Mouse (Mus musculus) fat pad, adult 2 months (tissue): ENCODE results near the gene Myo15.
"Not testable (repeated sequence)": the region's sequence is repeated elsewhere in the genome, so short reads cannot be mapped to it uniquely, and the experiment has no call there.

ENCODE experiments used
- DNase-seq: peaks from one replicate; pipeline ENCODE4 v3.0.0-alpha.2; 2011; ENCODE audit warnings: low read depth, low spot score; ENCODE audit errors: extremely low read depth

The Myo15 gene

GRCm38 (mm10) chr11:60543211-60543610, 74.1 kb downstream of the Myo15 start:
- not testable (repeated sequence) for DNase-seq

DNA sequence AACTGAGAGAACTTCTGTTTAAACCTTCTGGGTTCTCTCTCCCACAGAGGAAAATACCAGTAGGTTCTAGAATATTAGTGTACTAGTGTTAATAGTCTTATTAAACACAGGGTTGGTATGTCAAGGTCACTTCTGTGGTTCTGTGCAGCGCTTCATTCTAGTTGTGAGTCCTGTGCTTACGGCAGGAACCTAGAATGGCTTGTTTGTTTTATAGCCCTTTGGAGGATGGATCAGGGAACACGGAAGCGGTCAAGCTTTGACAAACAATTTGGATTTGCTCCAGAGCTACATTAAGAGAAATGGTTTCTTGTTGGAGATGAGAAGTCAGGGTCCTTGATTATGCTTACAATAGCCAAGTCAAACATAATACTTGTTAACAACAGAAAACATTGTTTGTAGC, 76.3 kb downstream of the Myo15 start:
- no peak for DNase-seq

- no peak for DNase-seq
Observed at GRCm38 (mm10) chr11:60548112-60548511, 79.0 kb downstream of the Myo15 start.

DNA sequence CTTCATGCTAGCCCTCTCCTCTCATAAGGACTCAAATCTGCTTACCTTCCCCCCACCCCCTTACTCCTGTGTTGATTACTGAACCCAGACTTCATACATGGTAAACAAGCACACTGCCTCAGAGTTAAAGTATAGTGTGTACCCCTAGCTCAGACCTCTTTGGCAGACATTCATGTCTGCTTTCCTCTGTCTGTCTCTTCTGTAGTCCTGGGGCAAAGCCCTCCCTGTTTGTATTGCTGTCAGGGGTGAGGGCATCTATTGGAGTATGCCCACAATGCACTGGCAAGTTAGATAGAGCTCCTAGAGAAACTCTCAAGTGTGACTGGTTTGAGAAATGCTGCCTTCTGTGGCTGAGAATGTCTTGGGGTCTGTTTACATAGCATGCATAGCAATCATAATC, 84.0 kb downstream of the Myo15 start:
- DNase-seq: no peak

GRCm38 (mm10) chr11:60557675-60558074, 88.5 kb downstream of the Myo15 start:
- no peak for DNase-seq

DNA sequence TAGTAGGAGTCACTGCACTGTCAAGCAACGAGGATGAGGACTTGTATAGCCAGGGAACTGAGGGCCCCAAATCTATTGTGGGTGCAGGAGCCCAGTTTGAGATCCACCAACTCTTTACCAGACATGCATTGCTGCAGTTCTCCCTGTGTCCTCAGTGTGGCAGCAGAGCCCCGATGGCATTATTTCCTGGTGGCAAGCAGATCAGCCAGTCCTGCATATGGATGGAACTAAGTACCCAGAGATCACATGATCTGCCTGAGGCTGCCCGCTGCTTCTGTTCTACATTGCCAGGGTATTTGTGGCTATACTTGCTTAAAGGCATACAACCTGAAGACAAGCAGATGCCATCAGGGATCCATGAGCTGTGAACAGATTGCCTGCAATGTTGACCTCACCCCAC, 90.2 kb downstream of the Myo15 start:
- DNase-seq: no peak

GRCm38 (mm10) chr11:60574006-60574405, 104.9 kb downstream of the Myo15 start:
- DNase-seq: not testable (repeated sequence)
